Mouse (Mus musculus): ENCODE data around the gene Chchd3.

Gene Chchd3

DNA sequence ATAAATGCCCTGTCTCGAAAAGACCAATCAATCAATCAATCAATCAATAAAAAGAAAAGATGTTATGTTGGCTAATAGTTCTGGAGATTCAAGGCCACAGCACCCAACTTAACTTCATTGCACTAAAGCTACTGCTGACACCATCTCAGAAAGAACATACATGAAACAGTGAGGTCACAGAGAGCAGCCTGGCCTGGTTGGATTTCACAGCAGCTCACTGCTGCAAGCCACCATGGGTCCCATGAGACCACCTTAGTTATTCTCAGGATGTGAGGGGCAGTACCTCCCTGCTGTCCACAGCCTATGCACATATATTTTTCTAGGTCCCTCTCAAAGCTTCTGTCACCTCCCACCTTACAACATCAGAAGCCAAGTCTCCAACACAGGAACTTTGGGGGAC is 57.1 kb downstream of the Chchd3 start:
- DNase-seq (ENCODE audit: low spot score): no peak

DNA sequence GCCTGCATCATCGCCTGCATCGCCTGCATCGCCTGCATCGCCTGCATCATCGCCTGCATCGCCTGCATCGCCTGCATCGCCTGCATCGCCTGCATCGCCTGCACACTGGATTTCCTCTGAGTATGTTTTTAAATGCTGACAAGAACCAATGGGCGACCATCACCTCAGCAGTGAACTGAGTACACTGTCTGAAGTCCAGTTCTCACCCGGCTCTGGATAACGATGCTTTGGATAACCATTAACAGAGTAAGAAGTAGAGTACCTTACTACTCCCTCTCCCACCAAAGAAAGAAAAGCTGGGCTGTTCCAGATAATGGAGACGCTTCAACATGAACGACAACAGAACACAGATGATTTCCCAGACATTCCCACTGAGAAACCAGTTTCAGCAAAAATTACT is 58.8 kb downstream of the Chchd3 start:
- DNase-seq (ENCODE audit: low spot score): no peak

DNA sequence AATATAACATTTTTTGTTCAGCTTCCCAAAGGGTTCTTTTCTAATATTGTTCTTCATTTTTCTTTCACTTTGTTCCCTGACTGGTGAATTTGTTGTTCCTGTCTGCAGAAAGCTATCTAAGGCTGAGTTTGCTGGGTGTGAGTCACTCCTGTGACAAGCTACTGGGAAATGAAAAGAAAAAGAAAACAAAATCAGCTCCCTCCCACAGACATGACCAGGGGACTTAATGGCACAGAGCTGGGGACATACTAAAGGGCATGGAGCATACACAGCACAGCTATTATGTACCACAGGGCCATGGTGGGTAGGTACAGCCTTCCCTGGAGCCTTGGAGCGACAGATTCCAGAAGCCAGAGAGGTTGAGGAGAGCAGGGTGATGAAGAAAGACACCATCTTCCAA is 63.5 kb downstream of the Chchd3 start:
- DNase-seq (ENCODE audit: low spot score): no peak

DNA sequence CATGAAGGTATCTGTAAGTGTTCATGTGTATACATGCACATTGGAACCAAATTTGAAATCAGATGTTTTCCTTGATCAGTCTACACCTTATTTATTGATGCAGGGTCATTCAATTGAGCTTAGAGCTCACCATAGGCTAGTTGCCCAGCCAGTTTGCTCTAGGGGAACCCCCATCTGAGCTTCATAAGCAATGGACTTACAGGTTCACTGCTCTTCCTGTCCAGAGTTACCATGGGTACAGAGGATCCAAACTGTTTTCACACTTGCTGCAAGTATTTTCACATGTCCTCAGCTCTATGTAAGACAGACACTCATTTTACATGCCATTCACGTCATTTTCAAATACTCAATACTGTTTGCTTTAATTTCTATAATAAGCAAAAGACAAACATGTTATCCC is 66.2 kb downstream of the Chchd3 start:
- DNase-seq (ENCODE audit: low spot score): no peak

DNA sequence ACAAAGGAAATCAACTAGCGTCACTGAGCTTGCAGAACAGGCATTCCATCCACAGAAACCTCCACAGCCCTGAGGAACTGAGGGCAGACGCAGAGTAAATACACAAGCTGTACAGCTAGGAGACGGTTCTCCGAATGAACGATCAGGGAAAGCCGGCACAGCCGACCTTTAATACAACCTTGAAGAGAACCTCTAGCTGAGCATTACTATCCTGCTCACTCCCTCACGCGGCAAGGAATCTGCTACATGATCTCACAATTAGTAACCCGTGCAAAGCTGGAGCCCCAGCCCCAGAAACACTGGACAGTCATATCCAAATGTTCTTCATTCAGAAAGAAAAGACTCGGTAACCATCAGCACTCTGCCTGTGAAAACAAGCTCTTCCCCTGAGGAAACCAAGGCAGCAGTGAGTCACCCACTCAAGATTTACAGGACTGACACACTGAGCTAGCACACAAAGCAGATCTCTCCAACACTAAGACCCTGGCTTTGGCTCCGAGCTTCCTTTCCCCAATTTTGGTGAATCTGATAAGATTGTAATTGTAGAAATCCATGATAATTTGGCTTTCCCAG is 69.9 kb downstream of the Chchd3 start:
- DNase-seq (ENCODE audit: low spot score): no peak

DNA sequence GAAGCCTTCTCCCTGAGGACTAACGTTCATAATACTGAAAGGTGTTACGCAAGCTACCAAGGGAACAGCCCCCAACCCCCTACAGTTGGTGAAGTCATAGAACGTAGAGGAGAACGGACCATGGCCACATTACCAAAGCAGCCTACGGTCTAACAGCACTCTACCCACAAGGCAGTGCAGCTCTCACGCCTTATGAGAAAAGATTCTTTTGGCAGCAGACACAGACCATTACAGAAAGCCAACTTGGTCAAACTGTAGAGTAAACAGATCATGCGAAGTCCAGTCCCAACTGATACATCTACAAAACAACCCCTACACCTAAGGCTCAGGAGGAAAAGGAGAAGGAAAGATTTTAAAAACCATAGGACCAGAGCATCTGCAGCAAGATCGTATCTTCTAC is 71.5 kb downstream of the Chchd3 start:
- no peak for DNase-seq (ENCODE audit: low spot score)

DNA sequence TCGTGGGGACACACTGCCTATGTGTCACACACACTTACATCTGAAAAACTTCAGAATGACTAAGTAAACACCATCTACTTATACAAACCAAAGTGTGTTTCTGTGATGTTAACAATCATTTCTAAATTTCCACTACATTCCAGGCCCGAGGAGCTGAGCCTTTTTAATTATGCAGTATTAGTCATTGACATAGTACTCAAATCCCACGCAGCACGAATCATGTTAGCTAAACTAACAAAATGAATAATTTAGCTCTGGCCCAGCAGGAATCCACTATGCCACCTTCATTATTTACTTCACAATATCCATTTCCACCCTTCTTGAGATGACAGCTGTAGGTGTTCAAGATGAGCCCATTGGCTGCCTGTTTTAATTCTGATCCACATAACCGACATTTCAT is 76.2 kb downstream of the Chchd3 start:
- DNase-seq (ENCODE audit: low spot score): no peak

DNA sequence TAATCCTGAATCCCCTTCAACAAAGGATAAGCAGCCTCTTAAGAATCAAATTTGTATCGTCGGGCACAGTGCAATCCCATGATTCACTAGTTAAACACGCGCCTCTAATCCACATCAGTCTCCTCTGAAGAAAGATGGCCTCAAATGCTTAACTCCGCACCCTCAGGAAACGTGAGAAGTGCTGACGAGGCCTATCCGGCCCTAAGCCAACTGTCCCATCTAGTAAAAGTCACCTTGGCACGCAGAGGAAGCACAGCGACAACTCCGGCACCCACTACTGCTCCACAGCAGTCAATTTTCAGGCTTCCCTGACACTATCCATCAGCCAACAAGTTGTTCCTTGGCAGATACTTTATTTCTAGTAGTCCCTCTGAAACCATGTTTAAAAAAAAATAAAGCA is 78.8 kb downstream of the Chchd3 start:
- DNase-seq (ENCODE audit: low spot score): no peak

DNA sequence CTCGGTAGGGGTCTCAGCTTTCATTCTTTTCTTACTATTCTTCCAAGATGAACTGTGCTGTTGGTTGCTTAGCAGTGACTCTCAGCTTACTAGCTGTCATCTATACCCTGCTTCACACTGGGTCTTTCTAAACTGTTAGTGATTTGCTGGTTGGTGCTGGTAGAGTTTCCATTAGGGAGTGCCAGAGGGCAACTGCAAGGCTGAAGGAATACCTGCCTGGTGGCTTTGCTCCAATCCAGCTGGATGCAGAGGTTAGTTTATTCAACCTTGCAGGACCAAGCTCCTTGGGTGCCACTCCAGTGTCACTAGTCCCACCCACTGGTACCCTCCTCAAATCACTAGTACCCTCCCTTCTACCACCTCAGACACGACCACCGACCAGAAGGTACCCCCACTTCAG is 81.2 kb downstream of the Chchd3 start:
- DNase-seq (ENCODE audit: low spot score): no peak

DNA sequence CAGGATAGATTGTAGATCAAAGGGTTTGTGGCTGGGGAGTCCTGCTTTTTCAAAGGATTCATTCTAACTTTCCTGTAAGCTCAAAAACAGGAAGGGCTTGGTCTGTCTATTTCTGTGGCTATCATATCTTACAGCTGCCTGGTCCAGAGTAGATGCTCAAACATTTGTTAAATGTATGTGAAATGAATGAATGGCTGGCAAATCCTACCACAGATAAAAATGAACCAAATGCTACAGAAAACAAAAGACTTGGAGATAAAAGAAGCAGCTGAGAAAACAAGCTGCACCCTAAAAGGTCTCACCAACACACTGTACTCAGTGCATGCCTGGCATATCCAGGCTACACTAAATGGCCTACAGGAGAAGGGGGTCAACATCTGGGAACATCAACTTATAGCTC is 88.1 kb downstream of the Chchd3 start:
- no peak for DNase-seq (ENCODE audit: low spot score)

DNA sequence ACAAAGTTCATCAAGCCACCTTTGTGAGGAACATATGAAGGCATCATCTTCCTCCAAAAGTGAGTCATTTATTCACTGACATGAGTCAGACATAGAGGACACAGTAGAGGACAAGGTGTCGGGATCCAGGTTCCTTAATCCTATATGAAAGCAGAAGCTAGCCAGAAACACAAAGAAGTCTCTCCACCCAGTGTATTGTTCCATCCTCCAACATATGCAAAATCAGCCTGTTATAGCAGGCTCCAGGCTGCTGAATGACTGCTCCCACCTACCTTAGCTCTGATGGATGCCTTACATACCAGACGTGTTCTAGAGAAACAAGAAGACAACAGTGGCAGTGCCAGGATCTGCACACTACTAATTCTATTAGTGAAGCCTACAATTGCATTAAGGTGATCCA is 91.1 kb downstream of the Chchd3 start:
- no peak for DNase-seq (ENCODE audit: low spot score)

DNA sequence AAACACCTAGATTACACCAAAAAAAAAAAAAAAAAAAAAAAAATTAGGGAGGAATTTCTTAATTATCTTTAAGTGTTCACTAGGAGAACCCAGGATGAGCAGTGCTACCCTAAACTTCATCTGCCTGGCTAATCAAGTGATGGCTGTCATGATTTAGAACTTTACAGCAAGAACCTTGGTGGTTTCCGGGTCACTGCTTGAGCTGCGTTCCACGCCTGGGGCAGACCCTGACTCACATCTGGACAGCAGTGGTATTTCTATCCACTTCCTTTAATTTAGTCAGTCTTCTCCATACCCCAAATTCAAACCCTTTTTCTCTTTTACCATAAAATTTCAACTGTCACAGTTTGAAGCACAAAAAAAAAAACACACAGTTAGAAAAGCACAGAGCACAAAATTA is 98.0 kb downstream of the Chchd3 start:
- no peak for DNase-seq (ENCODE audit: low spot score)

DNA sequence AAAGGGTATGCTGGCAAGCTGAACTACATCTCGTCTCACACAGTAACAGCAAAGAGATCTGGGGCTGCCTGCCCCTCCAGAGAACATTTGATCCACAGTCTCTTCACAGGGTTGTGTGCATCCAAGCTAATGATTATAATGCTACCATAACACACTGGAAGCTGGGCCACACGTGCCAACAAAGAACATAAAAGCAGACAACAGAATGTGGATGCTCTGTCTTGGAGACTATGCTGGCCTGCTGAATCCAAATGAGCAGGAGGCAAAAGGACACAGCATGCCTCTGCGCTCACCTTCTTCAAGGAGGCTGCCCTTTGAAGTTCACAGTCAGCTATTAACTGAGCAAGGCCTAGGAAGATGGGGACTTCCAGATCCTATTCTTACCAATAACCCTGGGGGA is 98.6 kb downstream of the Chchd3 start:
- DNase-seq (ENCODE audit: low spot score): no peak

DNA sequence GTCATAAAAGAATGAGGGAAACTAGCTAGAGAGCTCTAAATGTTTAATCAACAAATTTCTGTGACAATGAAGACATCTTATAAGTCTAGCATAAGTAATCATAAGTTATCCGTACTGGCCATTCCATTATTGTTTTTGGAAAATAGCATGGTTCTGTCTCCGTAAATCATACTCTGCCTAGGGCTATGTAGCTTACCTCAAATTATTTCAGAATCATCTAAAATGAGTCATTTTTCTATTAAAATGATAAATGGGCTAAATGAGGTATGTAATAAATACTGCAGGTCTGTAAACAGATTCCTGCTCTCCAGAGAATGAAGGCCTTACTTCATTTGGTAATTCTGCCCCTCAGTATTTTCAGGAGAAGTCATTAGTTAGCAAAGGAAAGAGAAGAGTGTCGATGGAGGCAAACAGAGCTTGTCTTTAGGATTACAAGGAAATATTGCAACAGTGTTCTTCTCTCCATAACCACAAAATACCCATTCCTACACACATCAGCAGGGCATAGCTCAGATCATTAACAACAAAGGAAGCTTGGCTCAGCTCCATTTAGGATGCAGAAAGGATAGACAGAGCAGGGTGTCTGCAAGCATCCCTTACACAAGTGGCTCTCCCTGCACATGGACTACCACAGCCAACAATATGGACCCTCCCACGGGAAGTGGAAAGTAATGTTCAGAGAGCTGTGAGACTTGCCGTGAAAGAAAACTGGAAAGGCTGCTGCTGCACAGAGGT is 100.1 kb downstream of the Chchd3 start:
- DNase-seq (ENCODE audit: low spot score): no peak

DNA sequence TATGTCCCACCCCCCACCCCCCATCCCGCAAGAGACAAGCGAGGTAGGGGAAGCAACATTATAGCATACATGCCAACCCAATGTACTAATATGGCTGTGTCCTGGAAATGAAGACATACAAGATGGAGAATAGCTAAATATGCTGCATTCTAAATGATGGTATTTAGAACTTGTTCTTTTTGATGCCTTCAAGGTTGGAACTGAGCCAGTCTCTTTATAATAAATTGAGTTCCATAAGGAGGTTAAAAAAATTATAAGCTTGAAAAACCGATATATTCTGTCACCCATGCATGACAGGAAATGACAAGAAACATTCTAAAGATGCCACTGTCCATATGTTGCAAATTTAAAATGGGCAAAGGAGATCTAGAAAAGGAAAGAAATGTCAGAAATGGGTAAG is 104.6 kb downstream of the Chchd3 start:
- DNase-seq (ENCODE audit: low spot score): no peak

DNA sequence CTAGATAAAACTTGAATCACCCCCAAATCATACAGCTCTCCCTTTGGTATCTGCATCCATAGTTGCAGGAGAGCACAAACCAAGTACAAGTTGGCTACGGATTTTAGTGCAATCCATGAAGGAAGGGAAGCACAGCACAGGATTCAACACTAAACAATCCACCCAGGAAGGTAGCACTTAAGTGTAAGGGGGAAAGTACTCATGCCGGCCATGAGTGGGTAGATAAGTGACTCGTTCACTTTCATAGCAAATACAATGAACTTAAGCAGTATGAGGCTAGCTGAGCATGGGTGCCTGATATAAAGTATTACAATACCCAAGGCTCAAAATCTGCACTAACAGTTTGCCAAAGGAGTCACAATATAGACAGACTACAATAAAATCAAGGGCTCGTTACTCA is 109.1 kb downstream of the Chchd3 start:
- no peak for DNase-seq (ENCODE audit: low spot score)

DNA sequence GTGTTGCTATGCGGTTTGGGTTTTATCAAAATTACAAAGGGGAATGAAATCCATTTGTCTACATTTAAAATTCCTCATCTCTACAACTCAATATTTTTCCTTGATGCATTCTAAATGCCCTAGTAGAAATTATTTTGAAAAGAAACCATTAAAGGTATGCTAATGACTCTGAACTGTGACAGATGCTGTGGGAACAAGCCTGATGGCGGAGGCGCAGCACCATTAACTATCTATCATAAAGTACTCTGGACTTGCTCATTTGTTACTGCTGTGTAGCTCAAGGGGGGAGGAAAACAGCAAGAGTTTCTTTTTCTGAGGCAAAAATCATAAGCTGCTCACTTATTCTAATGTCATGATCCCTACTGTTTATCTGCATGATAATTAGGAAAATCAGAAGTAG is 110.4 kb downstream of the Chchd3 start:
- no peak for DNase-seq (ENCODE audit: low spot score)

DNA sequence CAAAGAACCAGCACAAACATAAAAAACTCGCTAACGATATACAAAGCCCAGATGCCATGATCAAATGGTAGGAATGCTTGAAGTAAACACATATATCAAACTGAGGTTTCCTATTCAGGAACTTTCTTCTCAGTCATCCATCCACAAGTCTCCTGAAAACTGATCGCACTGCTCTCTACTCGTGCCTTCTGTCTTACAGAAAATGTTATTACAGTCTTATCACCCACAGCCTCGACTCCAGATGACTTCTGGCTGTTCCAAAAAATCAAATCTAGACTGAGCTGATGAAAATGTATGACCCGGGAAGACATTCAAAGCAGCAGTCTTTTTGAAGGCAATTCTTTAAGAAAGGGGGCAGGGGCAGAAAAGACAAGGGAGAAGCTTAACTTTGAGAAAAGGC is 112.8 kb downstream of the Chchd3 start:
- no peak for DNase-seq (ENCODE audit: low spot score)

DNA sequence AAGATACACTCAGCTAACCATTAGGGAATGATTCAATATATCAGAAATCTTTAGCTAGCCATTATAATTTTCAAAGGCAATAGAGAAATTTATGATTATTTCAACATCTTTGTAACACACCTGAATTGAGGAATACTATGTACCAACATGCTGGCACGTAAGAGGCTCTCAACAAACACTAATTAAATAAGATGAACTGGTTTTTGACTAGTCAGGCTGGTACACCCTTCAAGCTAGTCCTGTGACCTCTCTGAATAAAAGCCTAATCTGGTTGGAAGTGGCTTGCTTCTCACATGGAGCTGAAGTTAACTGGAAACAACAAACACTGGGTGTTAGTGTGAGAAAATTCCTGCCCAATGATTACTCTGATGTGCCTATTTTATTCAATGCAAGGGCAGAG is 115.1 kb downstream of the Chchd3 start:
- DNase-seq (ENCODE audit: low spot score): no peak

DNA sequence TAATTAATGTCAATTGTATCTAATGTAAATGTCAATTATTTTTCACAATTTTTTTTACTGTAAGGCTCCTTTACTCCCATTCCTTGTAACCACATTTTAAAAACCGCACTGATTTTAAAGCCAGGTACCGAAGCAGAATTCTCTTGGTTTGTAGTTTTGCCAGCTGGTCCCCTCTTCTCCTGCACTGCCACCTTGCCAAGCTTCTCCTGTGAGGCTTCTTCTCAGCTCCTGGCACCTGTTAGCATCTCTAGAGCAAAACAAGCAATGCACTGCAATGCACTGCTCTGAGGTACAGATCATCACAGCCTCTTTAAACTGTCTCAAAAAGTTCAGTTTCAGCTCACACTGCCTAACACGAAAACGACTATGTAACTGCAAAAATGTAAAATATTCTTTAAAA is 116.4 kb downstream of the Chchd3 start:
- DNase-seq (ENCODE audit: low spot score): no peak

DNA sequence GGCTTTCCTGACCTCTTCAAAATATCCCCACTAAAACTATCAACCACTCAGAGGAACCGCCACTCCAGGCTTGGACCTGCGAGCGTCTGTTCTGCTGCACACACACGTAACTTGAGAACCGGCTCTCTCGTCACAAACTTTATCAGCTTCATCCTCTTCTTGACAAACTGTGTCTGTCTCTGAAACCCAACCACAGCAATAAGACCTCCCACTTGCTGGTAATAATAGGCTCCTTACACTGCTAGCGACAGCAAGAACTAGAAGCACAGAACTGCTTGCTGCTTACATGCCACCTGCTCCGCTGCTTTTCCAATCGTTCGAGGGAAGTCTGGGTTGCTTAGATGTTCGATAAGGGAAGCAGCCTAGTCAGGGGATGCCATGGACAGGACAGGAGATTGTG is 119.8 kb downstream of the Chchd3 start:
- no peak for DNase-seq (ENCODE audit: low spot score)

DNA sequence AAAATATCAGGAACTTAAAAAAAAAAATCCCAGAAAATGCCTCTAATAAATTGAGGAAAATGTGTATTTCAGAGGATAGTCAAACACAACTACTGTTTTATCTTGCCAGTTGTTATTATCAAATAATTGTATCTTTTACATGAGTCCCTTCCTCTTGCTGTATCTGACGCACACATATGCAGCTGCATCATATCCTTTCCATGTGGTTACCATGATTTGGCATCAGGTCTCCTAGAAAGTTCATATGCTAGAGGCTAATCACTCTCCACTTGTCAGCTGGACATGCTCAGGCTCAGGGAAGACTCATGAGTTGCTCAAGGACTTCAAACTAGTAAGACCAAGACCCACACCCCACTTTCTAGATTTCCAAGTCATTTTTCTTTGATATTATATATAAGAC is 122.4 kb downstream of the Chchd3 start:
- DNase-seq (ENCODE audit: low spot score): no peak

DNA sequence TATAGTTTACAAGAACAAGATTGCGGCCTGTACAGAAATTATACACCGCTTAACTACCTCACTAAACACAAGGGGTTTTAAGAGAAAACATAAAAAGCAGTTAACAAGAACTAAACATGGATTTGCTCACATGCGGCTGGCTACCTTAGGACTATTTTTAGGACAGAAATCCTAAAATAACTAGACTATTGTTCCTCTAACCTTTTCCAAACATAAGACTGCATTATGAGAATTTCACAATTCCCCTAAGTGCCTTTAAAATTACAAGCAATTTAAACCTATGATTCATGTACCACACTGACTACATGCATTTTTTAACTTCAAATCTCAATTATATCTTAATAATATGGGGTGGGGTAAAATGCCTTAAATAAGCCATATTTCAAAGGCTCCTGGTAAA is 123.3 kb downstream of the Chchd3 start:
- DNase-seq (ENCODE audit: low spot score): no peak

DNA sequence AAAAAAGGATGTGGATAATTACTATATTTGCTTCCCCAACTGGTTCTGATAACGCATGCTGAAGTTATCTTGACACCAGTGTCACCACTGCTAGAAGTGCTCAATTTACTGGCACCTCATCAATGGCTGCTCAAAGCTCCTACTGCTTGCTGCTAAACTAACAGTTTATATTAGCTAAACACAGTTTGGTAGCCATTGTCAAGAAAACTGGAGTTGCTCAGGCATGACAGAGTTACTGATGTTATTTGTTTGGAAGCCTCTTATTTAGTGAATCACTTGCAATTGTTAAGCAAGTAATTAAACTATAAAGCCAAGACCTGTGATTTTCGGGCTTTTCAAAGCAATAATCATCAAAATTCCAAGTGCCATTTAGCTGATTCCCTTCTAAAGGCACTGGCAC is 123.7 kb downstream of the Chchd3 start:
- no peak for DNase-seq (ENCODE audit: low spot score)

Data from T-cell, adult 2 months (primary cell).